Mouse (Mus musculus): ENCODE measurements around the gene Ppp2r1b. TPM values are rescaled to one million over a fixed set of nuclear protein-coding genes. Genes with fewer than 3 reads are reported as not detected.

The Ppp2r1b gene
- total and polyA plus RNA-seq, 3 experiments = 39.6 to 66.6 (median 42.1) TPM

DNA sequence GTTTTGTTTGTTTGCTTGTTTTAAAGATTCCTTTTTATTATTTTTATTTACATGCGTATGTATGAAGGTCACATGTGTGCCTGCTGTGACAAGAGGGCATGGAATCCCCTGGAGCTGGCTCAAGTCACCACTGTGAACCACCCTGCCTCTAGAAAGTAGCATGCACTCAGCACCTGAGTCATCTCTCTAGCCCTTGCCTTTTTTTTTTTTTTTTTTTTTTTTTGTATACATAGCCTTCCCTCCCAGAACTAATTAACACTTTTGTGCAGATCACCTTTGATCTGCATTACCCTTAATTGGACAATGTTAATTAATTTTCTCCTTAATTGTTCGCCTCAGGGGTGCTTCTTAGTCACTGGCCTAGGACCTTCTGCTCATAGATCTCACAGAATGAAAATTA lies 97.6 kb downstream of the Ppp2r1b start:
- H3K4me3 ChIP-seq (replicated peaks in 1 of 3; ENCODE audit: low read depth in 2 of 3, low read length in 2 of 3, poor library complexity in 1 of 3) = no peak overlapping the region
- no peaks in the 10 kb centered on the region for H3K9me3 ChIP-seq (replicated peaks; ENCODE audit: low read length)
- peaks cover 3 to 47% of the 10 kb centered on the region in 2 experiments for H3K4me1 ChIP-seq (ENCODE audit: control insufficient read depth in 1 of 2, insufficient read depth in 2 of 2)
- H3K4me2 ChIP-seq (ENCODE audit: insufficient read depth, low read depth, poor library complexity, severe bottlenecking) = no peak overlapping the region
- no peak overlapping the region for H3K27ac ChIP-seq (ENCODE audit: insufficient read depth, low read depth)
- H3K79me2 ChIP-seq (replicated peaks; ENCODE audit: control insufficient read depth, extremely low read depth, insufficient read depth, poor library complexity, severe bottlenecking) = no peaks in the 10 kb centered on the region
- peaks cover 0 to 6% of the 10 kb centered on the region in 2 experiments for H3K36me3 ChIP-seq (replicated peaks in 1 of 2; ENCODE audit: control insufficient read depth in 1 of 2, insufficient read depth in 1 of 2, low read length in 1 of 2)
- no peak for DNase-seq (ENCODE audit: extremely low read depth)
- H3K27me3 ChIP-seq (replicated peaks) = no peaks in the 10 kb centered on the region
- H3K9ac ChIP-seq (ENCODE audit: insufficient read depth, low read depth) = no peak overlapping the region
- in situ Hi-C loops (cut with MboI; ENCODE audit: low pct_ligation_motif_present, low pct_unique_long_range_greater_than_20kb, low sequenced_read_pairs) (no loop called here), dilution Hi-C loops (cut with MboI; ENCODE audit: extremely low pct_ligation_motif_present, extremely low pct_unique_long_range_greater_than_20kb, low sequenced_read_pairs) (no loop called here)
- TF ChIP-seq ZC3H11A (IDR thresholded peaks at IDR 0.05; ENCODE audit: low read depth, low read length) = no peak
- TF ChIP-seq ZNF384 (IDR thresholded peaks at IDR 0.05; ENCODE audit: low read depth, low read length) = peak; percentile 83

Other genes starting within 250 kb of the Ppp2r1b start
- 215 and 261 TPM in 2 replicates for gene Sdhd, start 241.5 kb upstream of the Ppp2r1b start, total RNA-seq (2012; rRNA removed)
- gene Sdhd, start 241.5 kb upstream of the Ppp2r1b start, total RNA-seq (2014; rRNA removed) = 407 and 435 TPM in 2 replicates
- 220 and 240 TPM in 2 replicates for gene Sdhd, start 241.5 kb upstream of the Ppp2r1b start, polyA plus RNA-seq (2012; ENCODE audit: insufficient read length, low read depth)
- 160 and 183 TPM in 2 replicates for gene Timm8b, start 241.4 kb upstream of the Ppp2r1b start, total RNA-seq (2012; rRNA removed)
- 244 and 249 TPM in 2 replicates for gene Timm8b, start 241.4 kb upstream of the Ppp2r1b start, total RNA-seq (2014; rRNA removed)
- 119 and 155 TPM in 2 replicates for gene Timm8b, start 241.4 kb upstream of the Ppp2r1b start, polyA plus RNA-seq (2012; ENCODE audit: insufficient read length, low read depth)
- gene Pih1d2, start 228.0 kb upstream of the Ppp2r1b start, total RNA-seq (2012; rRNA removed) = 1.8 and 2.4 TPM in 2 replicates
- 4.8 and 5.5 TPM in 2 replicates for gene Pih1d2, start 228.0 kb upstream of the Ppp2r1b start, total RNA-seq (2014; rRNA removed)
- 2.8 and 3.2 TPM in 2 replicates for gene Pih1d2, start 228.0 kb upstream of the Ppp2r1b start, polyA plus RNA-seq (2012; ENCODE audit: insufficient read length, low read depth)
- 9.6 and 10.0 TPM in 2 replicates for gene Nkapd1, start 227.8 kb upstream of the Ppp2r1b start, total RNA-seq (2012; rRNA removed)
- 13.5 and 13.7 TPM in 2 replicates for gene Nkapd1, start 227.8 kb upstream of the Ppp2r1b start, total RNA-seq (2014; rRNA removed)
- 36.7 and 38.4 TPM in 2 replicates for gene Nkapd1, start 227.8 kb upstream of the Ppp2r1b start, polyA plus RNA-seq (2012; ENCODE audit: insufficient read length, low read depth)
- 45.2 and 49.6 TPM in 2 replicates for gene Dlat, start 185.5 kb upstream of the Ppp2r1b start, total RNA-seq (2012; rRNA removed)
- 67.5 and 81.5 TPM in 2 replicates for gene Dlat, start 185.5 kb upstream of the Ppp2r1b start, total RNA-seq (2014; rRNA removed)
- 53.4 and 55.7 TPM in 2 replicates for gene Dlat, start 185.5 kb upstream of the Ppp2r1b start, polyA plus RNA-seq (2012; ENCODE audit: insufficient read length, low read depth)
- 0.04 and 0.13 TPM in 2 replicates for gene Dixdc1, start 105.8 kb upstream of the Ppp2r1b start, total RNA-seq (2012; rRNA removed)
- 0.15 and 0.23 TPM in 2 replicates for gene Dixdc1, start 105.8 kb upstream of the Ppp2r1b start, total RNA-seq (2014; rRNA removed)
- gene Dixdc1, start 105.8 kb upstream of the Ppp2r1b start, polyA plus RNA-seq (2012; ENCODE audit: insufficient read length, low read depth) = 0.19 and 0.21 TPM in 2 replicates
- not detected in 2 replicates for gene 2310030G06Rik, start 98.8 kb upstream of the Ppp2r1b start, total RNA-seq (2012; rRNA removed)
- not detected in 2 replicates for gene 2310030G06Rik, start 98.8 kb upstream of the Ppp2r1b start, total RNA-seq (2014; rRNA removed)
- gene 2310030G06Rik, start 98.8 kb upstream of the Ppp2r1b start, polyA plus RNA-seq (2012; ENCODE audit: insufficient read length, low read depth) = not detected in 2 replicates
- not detected in 2 replicates for gene Cryab, start 94.0 kb upstream of the Ppp2r1b start, total RNA-seq (2012; rRNA removed)
- gene Cryab, start 94.0 kb upstream of the Ppp2r1b start, total RNA-seq (2014; rRNA removed) = not detected in 2 replicates
- not detected in 2 replicates for gene Cryab, start 94.0 kb upstream of the Ppp2r1b start, polyA plus RNA-seq (2012; ENCODE audit: insufficient read length, low read depth)
- not detected in 2 replicates for gene Hspb2, start 92.9 kb upstream of the Ppp2r1b start, total RNA-seq (2012; rRNA removed)
- gene Hspb2, start 92.9 kb upstream of the Ppp2r1b start, total RNA-seq (2014; rRNA removed) = not detected in 2 replicates
- gene Hspb2, start 92.9 kb upstream of the Ppp2r1b start, polyA plus RNA-seq (2012; ENCODE audit: insufficient read length, low read depth) = not detected in 2 replicates
- gene Fdxacb1, start 77.1 kb upstream of the Ppp2r1b start, total RNA-seq (2012; rRNA removed) = 5.5 and 5.6 TPM in 2 replicates
- gene Fdxacb1, start 77.1 kb upstream of the Ppp2r1b start, total RNA-seq (2014; rRNA removed) = 9.5 and 10.6 TPM in 2 replicates
- 7.5 and 8.5 TPM in 2 replicates for gene Fdxacb1, start 77.1 kb upstream of the Ppp2r1b start, polyA plus RNA-seq (2012; ENCODE audit: insufficient read length, low read depth)
- 24.4 and 25.7 TPM in 2 replicates for gene Alg9, start 70.3 kb upstream of the Ppp2r1b start, total RNA-seq (2012; rRNA removed)
- 31.4 and 40.1 TPM in 2 replicates for gene Alg9, start 70.3 kb upstream of the Ppp2r1b start, total RNA-seq (2014; rRNA removed)
- 31.1 and 39.6 TPM in 2 replicates for gene Alg9, start 70.3 kb upstream of the Ppp2r1b start, polyA plus RNA-seq (2012; ENCODE audit: insufficient read length, low read depth)
- 6.3 and 7.7 TPM in 2 replicates for gene 1110032A03Rik, start 69.8 kb upstream of the Ppp2r1b start, total RNA-seq (2012; rRNA removed)
- 11.3 and 11.7 TPM in 2 replicates for gene 1110032A03Rik, start 69.8 kb upstream of the Ppp2r1b start, total RNA-seq (2014; rRNA removed)
- gene 1110032A03Rik, start 69.8 kb upstream of the Ppp2r1b start, polyA plus RNA-seq (2012; ENCODE audit: insufficient read length, low read depth) = 9.0 and 9.4 TPM in 2 replicates
- gene Sik2, start 163.8 kb downstream of the Ppp2r1b start, total RNA-seq (2012; rRNA removed) = 7.3 and 8.2 TPM in 2 replicates
- gene Sik2, start 163.8 kb downstream of the Ppp2r1b start, total RNA-seq (2014; rRNA removed) = 1.9 and 2.0 TPM in 2 replicates
- 4.4 and 6.0 TPM in 2 replicates for gene Sik2, start 163.8 kb downstream of the Ppp2r1b start, polyA plus RNA-seq (2012; ENCODE audit: insufficient read length, low read depth)
- gene Btg4, start 215.6 kb downstream of the Ppp2r1b start, total RNA-seq (2012; rRNA removed) = not detected in 2 replicates
- gene Btg4, start 215.6 kb downstream of the Ppp2r1b start, total RNA-seq (2014; rRNA removed) = not detected in 2 replicates
- not detected in 2 replicates for gene Btg4, start 215.6 kb downstream of the Ppp2r1b start, polyA plus RNA-seq (2012; ENCODE audit: insufficient read length, low read depth)
- not detected in 2 replicates for gene Layn, start 231.8 kb downstream of the Ppp2r1b start, total RNA-seq (2012; rRNA removed)
- not detected in 2 replicates for gene Layn, start 231.8 kb downstream of the Ppp2r1b start, total RNA-seq (2014; rRNA removed)
- not detected in 2 replicates for gene Layn, start 231.8 kb downstream of the Ppp2r1b start, polyA plus RNA-seq (2012; ENCODE audit: insufficient read length, low read depth)